Mouse (Mus musculus) thymus, postnatal 0 days (tissue): ENCODE measurements around the gene March4. TPM values are rescaled to one million over a fixed set of nuclear protein-coding genes. Genes with fewer than 3 reads are reported as not detected.

ENCODE experiments used
- DNase-seq: peaks from one replicate; pipeline ENCODE4 v3.0.0-alpha.2; 2015; ENCODE audit warnings: low spot score
- polyA plus RNA-seq: library from polyadenylated mRNA; unstranded; fragments of >200 nt; fragmentation: Nextera tagmentation; extraction: Ambion mirVana; gene quantifications from 2 replicates; pipeline ENCODE4 v1.2.1, GENCODE M21; 2015

The March4 gene
- polyA plus RNA-seq, 1 experiment from 2014 or later = not detected

GRCm38 (mm10) chr1:72399720-72400401 is 136.9 kb downstream of the March4 start:
- DNase-seq = no peak

DNA sequence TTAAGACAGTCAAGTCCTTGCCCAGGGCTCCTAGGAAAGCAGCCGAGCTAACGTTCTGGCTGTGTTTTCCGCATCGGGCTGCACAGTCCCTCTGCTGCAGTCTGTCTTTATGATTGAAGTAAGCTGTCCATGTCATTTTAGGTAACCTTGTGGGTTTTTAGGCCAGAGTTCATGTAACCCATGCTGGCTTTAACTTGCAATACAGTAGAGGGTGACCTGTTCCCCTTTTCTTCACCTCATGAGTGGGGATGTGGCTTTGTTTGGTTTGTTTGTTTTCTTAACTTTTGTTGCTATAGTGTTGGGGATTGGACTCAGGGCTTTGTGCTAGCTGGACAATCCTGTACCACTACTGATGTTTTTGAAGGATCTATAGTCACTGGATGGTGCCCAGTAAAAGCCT is 146.3 kb downstream of the March4 start:
- no peak for DNase-seq

GRCm38 (mm10) chr1:72383651-72384050 is 153.1 kb downstream of the March4 start:
- DNase-seq = no peak

GRCm38 (mm10) chr1:72383056-72383455 is 153.7 kb downstream of the March4 start:
- DNase-seq = no peak

DNA sequence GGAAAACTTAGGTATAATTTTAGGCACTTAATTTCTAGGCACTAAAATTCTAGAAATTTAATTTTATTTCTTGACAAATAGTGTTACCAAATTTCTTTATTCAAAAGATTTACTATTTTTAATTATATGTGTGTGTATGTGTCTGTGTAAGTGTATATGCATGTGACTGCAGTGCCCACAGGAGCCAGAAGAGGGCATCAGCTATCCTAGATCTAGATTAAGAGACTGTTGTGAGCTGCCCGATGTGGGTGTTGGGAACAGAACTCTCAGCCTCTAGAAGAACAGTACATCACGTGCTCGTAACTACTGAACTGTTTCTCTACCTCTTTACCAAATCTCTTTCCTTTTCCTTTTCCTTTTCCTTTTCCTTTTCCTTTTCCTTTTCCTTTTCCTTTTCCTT is 156.2 kb downstream of the March4 start:
- DNase-seq = no peak

GRCm38 (mm10) chr1:72379752-72380353 is 156.9 kb downstream of the March4 start:
- no peak for DNase-seq

DNA sequence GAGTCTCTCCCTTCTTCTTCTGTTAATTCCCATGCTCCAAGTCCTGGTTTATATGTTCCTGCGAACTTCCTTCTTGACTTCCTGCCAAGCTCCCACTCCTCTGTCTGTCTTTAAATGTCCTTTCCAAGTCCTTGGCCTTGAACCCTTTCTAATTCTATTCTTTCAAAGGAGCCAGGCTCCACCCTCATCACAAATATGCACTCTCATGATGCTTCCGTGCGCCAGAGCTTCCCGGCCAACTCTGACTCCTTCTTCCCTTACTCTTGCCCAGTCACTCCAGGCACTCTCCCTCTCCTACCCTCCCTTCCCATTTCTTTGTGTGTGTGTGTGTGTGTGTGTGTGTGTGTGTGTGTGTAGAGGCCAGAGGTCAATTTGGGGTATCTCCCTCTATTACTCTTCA is 158.6 kb downstream of the March4 start:
- no peak for DNase-seq

Other genes starting within 250 kb of the March4 start
- gene Xrcc5, start 229.5 kb downstream of the March4 start, polyA plus RNA-seq = 51.1 and 53.0 TPM in 2 replicates
- gene Smarcal1, start 46.3 kb upstream of the March4 start, polyA plus RNA-seq = 16.2 and 17.2 TPM in 2 replicates
- gene Ankar, start 163.6 kb upstream of the March4 start, polyA plus RNA-seq = not detected in 2 replicates
- 2,771 and 2,781 TPM in 2 replicates for gene Rpl37a, start 174.4 kb upstream of the March4 start, polyA plus RNA-seq